Mouse (Mus musculus) C3H10T1/2 (cell line): ENCODE data around the gene Gpatch4. TPM values are rescaled to one million over a fixed set of nuclear protein-coding genes. Genes with fewer than 3 reads are reported as not detected.

Experiments
- polyA plus RNA-seq, 2 experiments: library from polyadenylated mRNA; unstranded; fragments of >200 nt; fragmentation: generic; extraction: Trizol; gene quantifications; one replicate each; pipeline ENCODE4 v1.2.1; 2012; ENCODE audit warnings: missing spikeins in 2 of 2

The Gpatch4 gene
- 1 to 10 TPM; 8.1 to 8.2 TPM for polyA plus RNA-seq

GRCm38 (mm10) chr3:88042661-88043421, at the start of gene Gpatch4:
Gene Gpatch4, plus strand, starts transcription at chr3:88043108.

GRCm38 (mm10) chr3:88000181-88000580, 42.7 kb upstream of the Gpatch4 start, which contains the start of gene Bcan:
Gene Bcan, minus strand, starts transcription at chr3:88000230.

GRCm38 (mm10) chr3:88027434-88028186, 15.3 kb upstream of the Gpatch4 start, which contains the start of gene Hapln2:
Gene Hapln2, minus strand, starts transcription at chr3:88027583.

DNA sequence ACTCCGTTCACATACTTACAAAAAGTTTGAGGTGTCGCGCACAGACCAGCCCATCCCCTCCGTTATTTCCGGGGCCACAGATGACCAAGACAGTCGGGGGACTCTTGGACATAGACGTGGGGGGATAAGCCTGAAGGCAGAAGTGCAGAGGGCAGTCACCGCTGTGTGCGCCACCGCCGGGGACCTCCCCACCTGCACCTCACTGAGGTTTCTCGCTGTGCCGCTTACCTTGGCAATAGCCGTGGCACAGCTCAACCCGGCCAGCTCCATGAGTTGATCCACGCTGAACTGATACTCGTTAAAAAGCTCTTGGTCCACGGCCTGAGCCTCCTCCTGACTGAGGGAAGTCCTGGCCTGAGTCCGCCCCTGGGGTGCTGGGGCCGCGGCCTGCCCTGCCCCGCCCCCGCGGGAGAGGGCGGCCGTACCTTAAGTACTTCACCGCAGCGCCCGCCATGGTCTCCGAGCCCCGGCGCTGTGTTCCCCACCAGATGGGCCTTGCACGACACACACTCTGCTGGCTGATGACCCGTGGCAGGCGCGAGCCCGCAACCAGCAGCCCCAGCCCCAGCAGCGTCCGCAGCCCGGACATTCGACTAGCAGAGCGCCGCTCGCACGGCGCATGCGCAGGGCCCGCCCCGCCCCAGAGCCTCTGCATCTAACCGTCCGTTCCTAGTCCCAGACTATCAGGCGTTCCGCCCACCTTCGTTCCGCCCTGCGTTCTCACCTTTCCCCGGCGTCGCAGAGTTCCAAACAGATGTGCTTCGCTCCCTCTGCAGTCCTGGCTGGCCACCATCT, 15.2 kb downstream of the Gpatch4 start, which contains the start of gene Naxe:
Naxe (minus strand) TSS at position 594 of the 795 bp plus-strand sequence.

GRCm38 (mm10) chr3:88078204-88078603, 35.3 kb downstream of the Gpatch4 start, which contains the start of gene Ttc24:
Gene Ttc24, minus strand, starts transcription at chr3:88078304.

DNA sequence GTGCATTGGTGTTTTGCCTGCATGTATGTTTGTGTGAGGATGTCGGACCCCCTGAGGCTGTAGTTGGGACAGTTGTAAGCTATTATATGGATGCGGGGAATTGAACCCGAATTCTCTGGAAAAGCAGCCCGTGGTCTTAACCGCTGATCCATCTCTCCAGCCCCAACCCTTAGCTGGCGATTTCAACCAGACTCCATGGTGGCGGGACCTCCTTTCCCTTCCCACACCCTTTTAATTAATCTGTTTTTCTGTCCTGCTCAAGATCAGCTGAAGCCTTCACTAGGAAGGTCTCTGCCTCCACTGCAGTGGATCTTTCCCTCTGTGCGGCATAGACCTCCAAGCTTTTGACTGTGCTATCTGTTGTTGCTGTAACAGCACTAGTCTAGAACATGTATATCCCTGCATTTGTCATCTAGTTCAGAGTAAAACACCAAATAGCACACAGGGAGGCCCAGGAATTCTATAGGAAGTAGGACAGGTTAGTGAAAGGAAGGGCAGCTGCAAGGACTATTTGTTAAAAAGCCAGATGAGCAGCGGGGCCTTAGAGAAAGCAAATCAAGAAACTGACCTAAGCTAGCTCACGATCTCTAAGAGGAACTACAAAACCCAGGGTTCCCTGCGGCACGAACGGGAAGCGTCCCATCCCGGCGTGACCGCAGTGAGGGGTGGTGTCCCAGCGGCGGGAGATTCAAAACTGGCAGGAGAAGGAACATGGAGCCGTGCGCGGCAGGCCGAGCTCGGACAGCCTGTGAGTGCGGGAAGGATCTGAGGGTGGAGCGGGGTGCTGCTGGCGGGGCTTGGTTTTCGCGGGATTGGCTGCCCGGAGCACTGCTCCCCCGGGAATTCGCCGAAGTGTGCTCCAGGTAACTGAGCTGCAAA, 38.7 kb downstream of the Gpatch4 start, which contains the start of gene Iqgap3:
Iqgap3 (plus strand) TSS at position 627 of the 879 bp plus-strand sequence.

Other genes with a start within 250 kb of the Gpatch4 start
- not detected for gene Ntrk1, start 247.9 kb upstream of the Gpatch4 start, polyA plus RNA-seq
- gene Insrr, start 246.2 kb upstream of the Gpatch4 start, polyA plus RNA-seq = not detected
- 10 to 100 TPM; 13.4 to 32.4 TPM for gene Pear1, start 218.8 kb upstream of the Gpatch4 start, polyA plus RNA-seq
- under 1 TPM in 1 of 2 experiments, not detected in 1; 0.01 TPM for gene Sh2d2a, start 196.4 kb upstream of the Gpatch4 start, polyA plus RNA-seq
- 10 to 100 TPM; 30.7 to 50.3 TPM for gene Prcc, start 157.5 kb upstream of the Gpatch4 start, polyA plus RNA-seq
- 100 to 1,000 TPM; 155 to 249 TPM for gene Hdgf, start 136.8 kb upstream of the Gpatch4 start, polyA plus RNA-seq
- gene Mrpl24, start 123.6 kb upstream of the Gpatch4 start, polyA plus RNA-seq = 10 to 100 TPM; 55.0 to 92.7 TPM
- gene Isg20l2, start 112.8 kb upstream of the Gpatch4 start, polyA plus RNA-seq = 10 to 100 TPM in 1 of 2 experiments, 1 to 10 TPM in 1; 3.8 to 16.4 TPM
- gene Rrnad1, start 112.4 kb upstream of the Gpatch4 start, polyA plus RNA-seq = 1 to 10 TPM; 1.3 to 9.6 TPM
- 1 to 10 TPM; 1.8 to 6.7 TPM for gene Crabp2, start 94.4 kb upstream of the Gpatch4 start, polyA plus RNA-seq
- gene Nes, start 72.0 kb upstream of the Gpatch4 start, polyA plus RNA-seq = 1 to 10 TPM; 1.6 to 1.9 TPM
- not detected for gene Bcan, start 42.9 kb upstream of the Gpatch4 start, polyA plus RNA-seq
- gene Hapln2, start 15.5 kb upstream of the Gpatch4 start, polyA plus RNA-seq = not detected
- gene Naxe, start 15.4 kb downstream of the Gpatch4 start, polyA plus RNA-seq = 100 to 1,000 TPM; 274 to 276 TPM
- under 1 TPM in 1 of 2 experiments, not detected in 1; 0.05 TPM for gene Ttc24, start 35.2 kb downstream of the Gpatch4 start, polyA plus RNA-seq
- 10 to 100 TPM; 24.1 to 30.5 TPM for gene Iqgap3, start 38.9 kb downstream of the Gpatch4 start, polyA plus RNA-seq
- 10 to 100 TPM in 1 of 2 experiments, 1 to 10 TPM in 1; 7.3 to 18.8 TPM for gene Mef2d, start 99.3 kb downstream of the Gpatch4 start, polyA plus RNA-seq
- not detected for gene Rhbg, start 211.6 kb downstream of the Gpatch4 start, polyA plus RNA-seq
- gene Gm38392, start 244.1 kb downstream of the Gpatch4 start, polyA plus RNA-seq = not detected